Mouse (Mus musculus): ENCODE measurements around the gene Numbl.

DNA sequence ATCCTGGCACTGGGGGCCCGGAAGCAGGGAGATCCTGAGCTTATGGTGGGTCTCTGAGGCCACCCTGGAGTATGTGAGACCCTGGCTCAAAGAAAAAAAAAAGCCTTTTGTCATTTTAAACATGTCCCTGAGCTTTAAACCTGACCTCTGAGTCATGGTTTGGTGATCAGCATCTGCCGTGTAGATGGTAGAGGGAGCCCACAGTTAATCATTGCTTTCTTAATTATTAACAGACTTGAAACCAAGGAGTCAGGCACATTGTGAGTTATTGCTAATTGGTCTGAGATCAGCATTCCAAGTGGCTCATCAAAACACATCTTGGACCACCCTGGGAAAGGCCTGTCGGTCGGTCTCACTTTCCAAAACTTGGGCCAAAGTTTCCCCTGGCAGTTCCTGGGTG is 24.0 kb downstream of the Numbl start:
- TF ChIP-seq CTCF (IDR thresholded peaks at IDR 0.05; ENCODE audit: borderline replicate concordance, control insufficient read depth, extremely low read depth, insufficient read depth, low read length, poor library complexity) (no peak), POLR2A (IDR thresholded peaks at IDR 0.05; ENCODE audit: control insufficient read depth, extremely low read depth, insufficient read depth, low read length, poor library complexity) (no peak)

Measured in thymus, adult 2 months (tissue).